Mouse (Mus musculus): ENCODE results near the gene Uox. TPM values are rescaled to one million over a fixed set of nuclear protein-coding genes. Genes with fewer than 3 reads are reported as not detected.

Uox gene
- polyA plus RNA-seq (2015; fragmentation: Illumina TruSeq; extraction: RNeasy Lipid Tissue Mini Kit (QIAGEN cat#74804); ENCODE audit: insufficient read depth, low read depth, low replicate concordance) = 0.48 TPM

GRCm38 (mm10) chr3:146570148-146570782 is at the start of gene Uox:
Gene Uox, plus strand, starts transcription at chr3:146570426.

GRCm38 (mm10) chr3:146520798-146521651 is 49.2 kb upstream of the Uox start, which contains the start of gene Rpf1:
Gene Rpf1, minus strand, starts transcription at chr3:146521429.

DNA sequence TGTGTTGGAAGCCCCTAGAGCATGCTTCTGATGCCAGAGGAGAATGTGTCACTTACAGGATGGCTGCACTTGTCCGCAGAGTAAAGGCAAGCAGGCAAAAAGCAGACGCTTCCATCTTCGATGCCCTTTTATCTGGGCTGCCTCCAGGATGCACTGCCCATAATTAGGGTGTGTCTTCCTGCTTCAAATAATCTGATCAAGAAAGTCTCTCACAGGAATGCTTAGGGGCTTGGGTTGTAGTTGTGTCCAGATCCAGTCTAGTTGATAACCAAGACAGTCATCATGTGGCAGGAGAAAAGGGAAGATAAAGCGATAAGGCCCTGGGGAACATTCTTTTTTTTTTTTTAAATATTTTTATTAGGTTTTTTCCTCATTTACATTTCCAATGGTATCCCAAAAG is 45.3 kb downstream of the Uox start, which contains the start of gene Dnase2b:
TSS of gene Dnase2b (minus strand) at position 101 of the 400 bp plus-strand sequence.

GRCm38 (mm10) chr3:146651217-146651616 is 81.0 kb downstream of the Uox start, which contains the start of gene 4930503B20Rik:
Gene 4930503B20Rik, minus strand, starts transcription at chr3:146651317.

Other genes starting within 250 kb of the Uox start
- gene Ssx2ip, start 165.8 kb upstream of the Uox start, polyA plus RNA-seq (2015; fragmentation: Illumina TruSeq; extraction: RNeasy Lipid Tissue Mini Kit (QIAGEN cat#74804); ENCODE audit: insufficient read depth, low read depth, low replicate concordance) = 6.5 TPM
- gene Ctbs, start 120.6 kb upstream of the Uox start, polyA plus RNA-seq (2015; fragmentation: Illumina TruSeq; extraction: RNeasy Lipid Tissue Mini Kit (QIAGEN cat#74804); ENCODE audit: insufficient read depth, low read depth, low replicate concordance) = 2.1 TPM
- gene Spata1, start 70.7 kb upstream of the Uox start, polyA plus RNA-seq (2015; fragmentation: Illumina TruSeq; extraction: RNeasy Lipid Tissue Mini Kit (QIAGEN cat#74804); ENCODE audit: insufficient read depth, low read depth, low replicate concordance) = 2.8 TPM
- gene Gng5, start 70.6 kb upstream of the Uox start, polyA plus RNA-seq (2015; fragmentation: Illumina TruSeq; extraction: RNeasy Lipid Tissue Mini Kit (QIAGEN cat#74804); ENCODE audit: insufficient read depth, low read depth, low replicate concordance) = 67.1 TPM
- 8.9 TPM for gene Rpf1, start 49.0 kb upstream of the Uox start, polyA plus RNA-seq (2015; fragmentation: Illumina TruSeq; extraction: RNeasy Lipid Tissue Mini Kit (QIAGEN cat#74804); ENCODE audit: insufficient read depth, low read depth, low replicate concordance)
- not detected for gene Dnase2b, start 45.2 kb downstream of the Uox start, polyA plus RNA-seq (2015; fragmentation: Illumina TruSeq; extraction: RNeasy Lipid Tissue Mini Kit (QIAGEN cat#74804); ENCODE audit: insufficient read depth, low read depth, low replicate concordance)
- not detected for gene 4930503B20Rik, start 80.9 kb downstream of the Uox start, polyA plus RNA-seq (2015; fragmentation: Illumina TruSeq; extraction: RNeasy Lipid Tissue Mini Kit (QIAGEN cat#74804); ENCODE audit: insufficient read depth, low read depth, low replicate concordance)
- not detected for gene Samd13, start 115.2 kb downstream of the Uox start, polyA plus RNA-seq (2015; fragmentation: Illumina TruSeq; extraction: RNeasy Lipid Tissue Mini Kit (QIAGEN cat#74804); ENCODE audit: insufficient read depth, low read depth, low replicate concordance)
- gene Prkacb, start 242.6 kb downstream of the Uox start, polyA plus RNA-seq (2015; fragmentation: Illumina TruSeq; extraction: RNeasy Lipid Tissue Mini Kit (QIAGEN cat#74804); ENCODE audit: insufficient read depth, low read depth, low replicate concordance) = 12.1 TPM

All from pancreas, adult 10 weeks (tissue).